Mouse (Mus musculus) lung, adult 18-20 months (tissue): ENCODE measurements around the gene Armc8.

Experiments
- DNase-seq, 2 experiments: peaks; one replicate each; pipeline ENCODE4 v3.0.0; 2022; ENCODE audit warnings: mixed read lengths in 2 of 2

Armc8 gene

DNA sequence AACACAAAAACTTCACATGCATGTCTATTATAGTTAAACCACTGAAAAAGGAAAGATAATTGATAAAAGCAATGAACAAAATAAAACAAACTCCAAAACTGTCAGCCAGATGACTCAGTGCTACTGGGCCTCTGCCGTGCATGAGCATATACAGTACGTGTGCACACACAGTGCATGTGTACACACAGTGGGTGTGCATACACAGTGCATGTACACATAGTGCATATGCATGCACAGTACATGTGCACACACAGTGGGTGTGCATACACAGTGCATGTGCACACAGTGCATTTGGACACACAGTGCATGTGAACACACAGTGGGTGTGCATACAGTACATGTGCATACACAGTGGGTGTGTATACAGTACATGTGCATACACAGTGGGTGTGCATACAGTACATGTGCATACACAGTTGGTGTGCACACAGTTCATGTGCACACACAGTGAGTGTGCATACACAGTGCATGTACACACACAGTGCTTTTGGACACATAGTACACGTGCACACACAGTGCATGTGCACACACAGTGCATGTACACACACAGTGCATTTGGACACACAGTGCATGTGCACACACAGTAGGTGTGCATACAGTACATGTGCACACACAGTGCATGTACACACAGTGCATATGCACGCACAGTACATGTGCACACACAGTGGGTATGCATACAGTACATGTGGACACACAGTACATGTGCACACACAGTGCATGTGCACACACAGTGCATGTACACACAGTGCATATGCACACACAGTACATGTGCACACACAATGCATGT lies 126.9 kb downstream of the Armc8 start:
- no peak for DNase-seq

DNA sequence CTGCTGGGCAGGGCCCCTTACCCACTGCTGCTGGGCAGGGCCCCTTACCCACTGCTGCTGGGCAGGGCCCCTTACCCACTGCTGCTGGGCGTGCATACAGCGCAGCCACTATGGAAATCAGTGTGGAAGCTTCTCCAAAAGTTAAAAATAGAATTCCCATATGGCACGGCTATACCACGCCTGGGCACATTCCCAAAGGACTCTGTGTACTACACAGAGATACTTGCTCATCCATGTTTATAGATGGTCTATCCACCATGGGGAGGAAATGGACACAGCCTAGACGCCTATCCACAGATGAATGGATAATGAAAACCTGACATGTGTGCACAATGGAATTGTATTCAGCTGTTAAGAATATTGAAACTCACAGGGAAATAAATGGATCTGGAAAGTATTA lies 127.8 kb downstream of the Armc8 start:
- DNase-seq = no peak

GRCm38 (mm10) chr9:99439064-99439463 lies 129.6 kb downstream of the Armc8 start:
- no peak for DNase-seq

- DNase-seq = no peak
Measured at GRCm38 (mm10) chr9:99437781-99438565, 130.7 kb downstream of the Armc8 start.

- DNase-seq = no peak
Measured at GRCm38 (mm10) chr9:99437031-99437764, 131.5 kb downstream of the Armc8 start, which contains the start of gene Mras. Mras (minus strand) TSS chr9:99437381.

DNA sequence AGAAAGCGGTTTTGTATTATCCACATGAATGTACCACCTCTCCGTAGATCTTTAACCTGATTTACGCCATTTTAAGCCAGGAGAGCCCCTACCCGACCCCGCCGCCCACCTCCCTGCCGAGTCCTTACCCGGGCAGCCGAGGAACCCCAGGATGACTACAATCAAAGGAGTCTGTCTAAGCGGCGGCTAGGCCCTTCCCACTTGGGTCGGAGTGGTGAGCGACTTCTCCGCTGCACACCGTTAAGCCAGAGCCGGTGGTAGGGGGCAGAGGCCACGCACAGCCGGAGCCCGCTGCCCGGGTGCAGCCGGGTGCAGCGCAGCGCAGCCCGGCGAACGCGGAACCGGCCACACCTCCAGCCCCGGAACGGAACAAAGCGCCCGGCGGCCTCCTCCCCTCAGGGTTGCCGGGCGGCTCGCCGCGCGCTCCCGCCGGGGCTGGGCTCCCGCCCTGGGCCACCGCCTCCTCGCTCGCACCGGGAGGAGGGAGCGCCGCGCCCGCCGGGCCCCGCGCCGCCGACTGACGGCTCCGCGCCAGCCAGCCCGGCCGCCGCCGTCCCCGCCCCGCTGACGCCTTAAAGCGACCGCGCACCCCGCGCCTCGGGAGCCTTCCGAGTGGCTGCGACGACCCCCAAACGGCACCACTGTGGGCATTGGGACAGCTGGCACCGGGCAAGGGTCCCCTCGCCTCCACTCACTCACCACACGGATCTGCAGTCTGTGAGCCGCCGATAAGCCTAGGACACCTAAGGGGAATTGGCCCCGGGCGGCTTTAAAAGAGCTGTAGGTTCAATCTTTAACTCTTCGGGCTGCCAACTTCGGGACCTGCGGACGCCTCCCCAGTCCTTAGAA lies 132.3 kb downstream of the Armc8 start:
- DNase-seq = peak; percentile 82 to 84

GRCm38 (mm10) chr9:99435619-99436181 lies 133.0 kb downstream of the Armc8 start:
- DNase-seq = peak; percentile 27 to 37

DNA sequence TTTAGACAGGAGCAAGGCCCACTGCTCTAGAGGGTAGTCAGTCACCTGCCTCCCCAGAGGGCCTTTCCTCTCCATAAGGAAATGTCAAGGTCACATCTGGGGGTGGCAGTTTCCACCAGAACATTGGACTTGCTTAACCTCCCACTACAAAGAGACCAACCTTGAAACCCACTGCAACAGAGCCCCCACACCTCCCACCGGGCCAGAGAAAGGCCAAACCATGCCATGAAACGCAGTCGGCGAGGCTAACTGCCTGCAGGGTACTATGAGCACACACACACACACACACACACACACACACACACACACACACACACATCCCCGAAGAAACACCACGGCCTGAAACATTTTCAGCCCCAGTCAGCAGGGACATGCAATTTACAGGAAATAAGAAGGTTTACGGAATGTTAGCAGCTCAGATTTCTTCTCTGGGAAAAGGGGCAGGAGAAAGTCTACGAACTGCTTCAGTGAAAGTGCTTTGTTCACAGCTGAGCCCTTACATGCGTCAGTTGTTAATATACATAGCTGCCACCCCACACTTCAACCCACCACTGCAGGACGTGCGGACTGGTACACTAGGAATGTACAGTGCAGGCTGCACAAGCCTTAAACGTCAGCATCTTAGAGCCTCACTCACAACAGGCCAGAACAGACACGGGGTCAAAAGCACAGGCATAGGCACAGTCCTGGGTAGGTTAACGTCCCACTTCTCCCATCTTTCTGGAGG lies 133.6 kb downstream of the Armc8 start:
- DNase-seq = no peak

DNA sequence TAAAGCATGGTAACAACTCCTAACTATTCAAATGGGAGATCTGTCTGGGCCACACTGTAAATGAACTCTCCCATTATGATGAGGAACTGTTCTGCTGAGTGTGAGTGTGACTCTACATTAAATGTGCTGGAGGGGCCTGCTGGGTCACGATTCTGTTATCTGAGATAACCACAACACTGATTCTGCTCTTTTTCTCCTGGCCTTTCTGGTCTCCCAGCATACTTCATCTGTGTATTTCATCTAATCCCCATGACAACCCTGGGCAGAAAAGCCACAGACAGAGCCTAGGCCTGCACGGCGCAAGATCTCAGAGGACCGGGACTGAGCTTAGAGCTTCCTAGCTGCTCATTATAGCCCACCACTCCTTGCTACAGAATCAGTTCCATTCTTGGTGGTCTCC lies 136.2 kb downstream of the Armc8 start:
- DNase-seq = no peak

- no peak for DNase-seq
Measured at GRCm38 (mm10) chr9:99431963-99432362, 136.7 kb downstream of the Armc8 start.

GRCm38 (mm10) chr9:99431346-99431745 lies 137.4 kb downstream of the Armc8 start:
- no peak for DNase-seq

DNA sequence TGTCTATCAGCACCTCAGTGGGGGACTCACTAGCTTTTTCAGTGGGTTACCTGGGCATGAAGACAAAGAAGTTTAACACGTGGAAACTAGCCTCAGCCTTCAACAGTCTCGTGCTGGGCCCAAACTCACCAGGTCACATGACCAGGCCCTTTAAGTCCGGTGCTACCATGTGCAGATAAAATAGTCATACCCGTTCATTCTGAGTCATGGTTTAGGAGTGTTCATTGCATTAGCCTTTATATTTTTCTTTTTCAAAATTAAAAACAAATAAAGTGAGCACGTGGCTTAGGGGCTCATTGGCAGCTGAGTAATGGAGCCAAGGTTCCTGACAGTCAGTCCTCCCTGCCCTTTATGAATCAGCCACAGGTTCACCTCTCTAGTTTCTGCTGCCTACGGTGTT lies 137.9 kb downstream of the Armc8 start:
- DNase-seq = no peak

DNA sequence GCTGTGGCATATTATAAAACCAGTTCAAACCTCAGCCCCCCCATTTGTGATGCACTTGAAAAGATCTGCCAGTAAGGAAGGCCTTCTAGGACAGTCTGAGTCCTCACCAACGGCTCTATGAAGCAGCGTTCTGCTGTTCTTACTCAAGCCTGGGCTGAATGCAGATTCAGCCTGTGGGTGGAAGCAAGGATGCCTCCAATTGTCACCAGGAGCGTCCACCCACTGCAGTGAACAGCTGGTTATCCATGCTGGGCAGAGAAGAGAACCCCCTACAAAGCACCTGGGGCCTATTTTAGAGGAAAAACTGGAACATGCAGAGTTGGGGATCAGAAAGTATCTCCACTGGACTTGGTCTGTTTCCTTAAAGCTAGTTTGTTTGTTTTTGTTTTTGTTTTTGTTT lies 138.9 kb downstream of the Armc8 start:
- DNase-seq = no peak

DNA sequence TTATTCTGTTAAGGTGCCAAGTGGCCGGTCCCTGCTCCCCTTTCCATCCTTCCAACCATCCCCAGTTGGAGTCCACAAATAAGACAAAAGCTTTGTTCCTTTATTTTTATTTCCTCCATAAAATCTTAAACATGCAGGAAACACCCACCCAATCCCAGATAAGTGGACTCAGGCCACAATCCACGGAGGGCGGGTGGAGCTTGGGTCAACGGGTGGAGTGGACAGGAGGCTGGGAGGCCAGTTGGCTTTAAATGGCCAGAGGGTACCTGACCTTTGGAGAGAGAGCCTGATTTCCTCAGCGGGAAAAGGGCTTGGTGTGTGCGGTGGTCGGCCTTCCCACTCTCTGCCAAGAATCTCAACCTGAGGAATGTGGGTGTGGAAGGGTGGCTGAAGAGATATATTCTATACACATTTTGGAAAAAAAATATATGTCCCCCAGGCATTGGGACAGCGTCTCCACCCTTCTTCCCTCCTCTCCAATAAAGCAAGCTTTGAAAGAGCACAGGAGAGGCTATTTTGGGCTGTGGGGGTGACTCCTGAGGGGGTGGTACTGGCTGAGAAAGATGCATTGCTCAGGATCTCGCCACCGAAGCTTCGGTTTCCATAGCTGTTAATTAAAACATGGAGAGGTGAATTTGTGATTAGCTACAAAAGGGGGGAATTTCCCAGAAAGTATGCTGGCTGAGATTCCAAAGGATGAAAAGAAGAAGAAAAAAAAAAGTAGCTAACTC lies 139.9 kb downstream of the Armc8 start:
- no peak for DNase-seq
